Mouse (Mus musculus): ENCODE results near the gene Tbx1.

Gene Tbx1

GRCm38 (mm10) chr16:18622019-18622418, 31.5 kb upstream of the Tbx1 start, which contains the start of gene Gp1bb:
Gp1bb (minus strand) TSS chr16:18622403.
- no peak for DNase-seq

- no peak for DNase-seq
Observed at GRCm38 (mm10) chr16:18621362-18622001, 31.0 kb upstream of the Tbx1 start.

- DNase-seq: no peak
Observed at GRCm38 (mm10) chr16:18620601-18621361, 30.3 kb upstream of the Tbx1 start.

GRCm38 (mm10) chr16:18620201-18620600, 29.7 kb upstream of the Tbx1 start:
- no peak for DNase-seq

GRCm38 (mm10) chr16:18619110-18619509, 28.6 kb upstream of the Tbx1 start:
- no peak for DNase-seq

GRCm38 (mm10) chr16:18618297-18618696, 27.8 kb upstream of the Tbx1 start:
- DNase-seq: no peak

- DNase-seq: peak; percentile 58 to 83
Observed at GRCm38 (mm10) chr16:18617370-18618065, 27.0 kb upstream of the Tbx1 start.

GRCm38 (mm10) chr16:18613301-18613700, 22.8 kb upstream of the Tbx1 start:
- DNase-seq: no peak

GRCm38 (mm10) chr16:18611752-18612151, 21.3 kb upstream of the Tbx1 start:
- DNase-seq: no peak

- no peak for DNase-seq
Observed at GRCm38 (mm10) chr16:18609099-18609498, 18.6 kb upstream of the Tbx1 start.

- no peak for DNase-seq
Observed at GRCm38 (mm10) chr16:18608226-18608625, 17.8 kb upstream of the Tbx1 start.

GRCm38 (mm10) chr16:18605705-18606104, 15.2 kb upstream of the Tbx1 start:
- no peak for DNase-seq

- no peak for DNase-seq
Observed at GRCm38 (mm10) chr16:18604267-18604701, 13.8 kb upstream of the Tbx1 start.

- no peak for DNase-seq
Observed at GRCm38 (mm10) chr16:18601447-18601846, 11.0 kb upstream of the Tbx1 start.

- DNase-seq: no peak
Observed at GRCm38 (mm10) chr16:18598006-18598405, 7.5 kb upstream of the Tbx1 start.

GRCm38 (mm10) chr16:18596255-18596654, 5.8 kb upstream of the Tbx1 start:
- DNase-seq: no peak

- DNase-seq: no peak
Observed at GRCm38 (mm10) chr16:18593930-18594329, 3.5 kb upstream of the Tbx1 start.

GRCm38 (mm10) chr16:18591047-18592018, 862 bp upstream of the Tbx1 start:
- no peak for DNase-seq

- no peak for DNase-seq
Observed at GRCm38 (mm10) chr16:18589080-18589621, 1.3 kb downstream of the Tbx1 start.

- no peak for DNase-seq
Observed at GRCm38 (mm10) chr16:18588738-18589055, 1.8 kb downstream of the Tbx1 start.

- DNase-seq: no peak
Observed at GRCm38 (mm10) chr16:18587847-18588737, 2.4 kb downstream of the Tbx1 start.
